Mouse (Mus musculus) ES-E14 (cell line): ENCODE measurements around the gene Shisa8. TPM values are rescaled to one million over a fixed set of nuclear protein-coding genes. Genes with fewer than 3 reads are reported as not detected.
A peak's percentile ranks its signal among the peaks of the same experiment; 100 is the strongest.

Experiments used
- DNase-seq: peaks from one replicate; pipeline ENCODE4 v3.0.0-alpha.2; 2013; ENCODE audit warnings: low read depth, low spot score
- H3K27ac ChIP-seq: 2 replicates; pipeline ENCODE4 v1.5.1; 2012; ENCODE audit warnings: low read depth, mild to moderate bottlenecking, low read length, moderate library complexity, mixed read lengths; ENCODE audit not compliant: poor library complexity, insufficient read depth, severe bottlenecking
- H3K36me3 ChIP-seq: 2 replicates; pipeline ENCODE4 v1.6.1; 2012; ENCODE audit warnings: mild to moderate bottlenecking, low read length, moderate library complexity, mixed read lengths; ENCODE audit not compliant: control insufficient read depth, poor library complexity, insufficient read depth, severe bottlenecking
- H3K4me1 ChIP-seq, 2 experiments: fragments of 150-350 bp in 1 of 2; sonication (generic) in 1 of 2; 2 replicates each; pipeline ENCODE4 v1.6.1; 2012; ENCODE audit warnings: low read length in 2 of 2, mild to moderate bottlenecking in 1 of 2, mixed read lengths in 1 of 2; ENCODE audit not compliant: control insufficient read depth in 2 of 2, insufficient read depth in 2 of 2, poor library complexity in 1 of 2
- H3K4me3 ChIP-seq, 2 experiments: fragments of 150-350 bp in 1 of 2; sonication (generic) in 1 of 2; 2 replicates each; pipeline ENCODE4 v1.5.1; 2012; ENCODE audit warnings: low read length in 2 of 2, low read depth in 1 of 2, mild to moderate bottlenecking in 1 of 2, mixed read lengths in 1 of 2; ENCODE audit not compliant: insufficient read depth in 1 of 2, poor library complexity in 1 of 2, severe bottlenecking in 1 of 2
- H3K9ac ChIP-seq: 2 replicates; pipeline ENCODE4 v1.6.1; 2012; ENCODE audit warnings: low read depth, mild to moderate bottlenecking, low read length, mixed read lengths; ENCODE audit not compliant: poor library complexity, insufficient read depth, severe bottlenecking
- H3K9me3 ChIP-seq: fragments of 150-350 bp; sonication (generic); 2 replicates; pipeline ENCODE4 v1.6.1; 2012; ENCODE audit warnings: low read depth, mild to moderate bottlenecking, low read length; ENCODE audit not compliant: control insufficient read depth, insufficient read depth
- CHD2 ChIP-seq: IDR thresholded peaks from 2 replicates; pipeline ENCODE4 v1.6.1; 2014; ENCODE audit warnings: mild to moderate bottlenecking, low read depth, low read length, inconsistent platforms
- HCFC1 ChIP-seq: IDR thresholded peaks from 2 replicates; pipeline ENCODE4 v1.6.1; 2012; ENCODE audit warnings: low read length, inconsistent platforms, borderline replicate concordance; ENCODE audit not compliant: insufficient read depth
- MAFK ChIP-seq: IDR thresholded peaks from 2 replicates; pipeline ENCODE4 v1.6.1; 2014; ENCODE audit warnings: mild to moderate bottlenecking, low read depth, low read length, inconsistent platforms; ENCODE audit not compliant: insufficient read depth
- ZC3H11A ChIP-seq: IDR thresholded peaks from 2 replicates; pipeline ENCODE4 v1.6.1; 2012; ENCODE audit warnings: low read depth, mild to moderate bottlenecking, inconsistent platforms, low read length, borderline replicate concordance
- ZNF384 ChIP-seq: IDR thresholded peaks from 2 replicates; pipeline ENCODE4 v1.6.1; 2012; ENCODE audit warnings: low read depth, low read length, inconsistent platforms
- in situ Hi-C, 2 experiments: fragments of 600-800 bp; cut with MboI; formaldehyde crosslinking; loops; one replicate each; pipeline ENCODE4 v1.15.1; 2025; ENCODE audit warnings: low sequenced_read_pairs in 2 of 2, inconsistent platforms in 1 of 2; ENCODE audit not compliant: unreplicated experiment in 2 of 2
- total RNA-seq: library from RNA; depleted of rRNA; stranded (reverse); fragments of 300-350 nt; gene quantifications from 2 replicates; pipeline ENCODE4 v1.2.3, GENCODE M21; 2012

The Shisa8 gene
- total RNA-seq, 1 experiment = 4.1 TPM

GRCm38 (mm10) chr15:82206365-82207104, 6.1 kb downstream of the Shisa8 start:
- in situ Hi-C loops = no loop called here
- no peak overlapping the region for H3K27ac ChIP-seq
- peak overlapping the region; percentile 51 to 54; a peak in 3 of 4 replicates for H3K4me3 ChIP-seq
- H3K4me1 ChIP-seq = peaks cover 2 to 19% of the 10 kb centered on the region in 2 experiments; a peak in 3 of 4 replicates
- H3K36me3 ChIP-seq = peaks cover 26% of the 10 kb centered on the region
- DNase-seq = no peak
- H3K9me3 ChIP-seq = no peaks in the 10 kb centered on the region
- H3K9ac ChIP-seq = peak overlapping the region; percentile 39
- no peak for TF ChIP-seq CHD2
- no peak for TF ChIP-seq ZC3H11A
- TF ChIP-seq MAFK = no peak
- no peak for TF ChIP-seq ZNF384
- no peak for TF ChIP-seq HCFC1

- no peak overlapping the region for H3K27ac ChIP-seq
- no peak overlapping the region for H3K9ac ChIP-seq
- in situ Hi-C loops = no loop called here
- H3K4me3 ChIP-seq = no peak overlapping the region
- peaks cover 0 to 17% of the 10 kb centered on the region in 2 experiments; a peak in 3 of 4 replicates for H3K4me1 ChIP-seq
- no peaks in the 10 kb centered on the region for H3K9me3 ChIP-seq
- H3K36me3 ChIP-seq = peaks cover 40% of the 10 kb centered on the region
- no peak for DNase-seq
- TF ChIP-seq CHD2 = no peak
- TF ChIP-seq MAFK = no peak
- no peak for TF ChIP-seq ZC3H11A
- TF ChIP-seq HCFC1 = no peak
- TF ChIP-seq ZNF384 = no peak
Observed at GRCm38 (mm10) chr15:82204680-82205371, 7.8 kb downstream of the Shisa8 start.

GRCm38 (mm10) chr15:82203611-82204351, 8.8 kb downstream of the Shisa8 start:
- H3K27ac ChIP-seq = no peak overlapping the region
- TF ChIP-seq CHD2 (no peak), HCFC1 (no peak), ZC3H11A (no peak), ZNF384 (no peak), MAFK (no peak)
- H3K9me3 ChIP-seq = no peaks in the 10 kb centered on the region
- in situ Hi-C loops = no loop called here
- no peak overlapping the region for H3K9ac ChIP-seq
- H3K36me3 ChIP-seq = peaks cover 49% of the 10 kb centered on the region
- peaks cover 0 to 17% of the 10 kb centered on the region in 2 experiments; a peak in 3 of 4 replicates for H3K4me1 ChIP-seq
- no peak overlapping the region for H3K4me3 ChIP-seq
- DNase-seq = no peak

DNA sequence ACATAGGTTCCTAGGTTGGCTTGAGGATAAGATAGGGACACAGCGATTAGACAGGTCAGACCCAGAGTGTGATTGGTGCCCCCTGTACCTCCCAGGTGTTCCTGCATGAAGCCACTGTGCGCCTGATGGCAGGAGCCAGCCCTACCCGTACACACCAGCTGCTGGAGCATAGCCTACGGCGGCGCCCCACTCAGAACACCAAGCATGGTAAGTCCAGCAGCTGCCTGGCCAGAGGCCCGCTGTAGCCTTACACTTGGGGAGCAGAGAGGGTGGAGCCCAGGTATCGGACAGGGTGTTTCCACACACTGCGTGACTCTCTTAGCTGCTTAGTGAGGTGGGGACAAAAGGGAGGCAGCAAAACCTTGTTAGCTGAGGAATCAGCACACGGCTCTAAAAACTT, 9.5 kb downstream of the Shisa8 start:
- TF ChIP-seq CHD2 = no peak
- no peak for TF ChIP-seq ZNF384
- TF ChIP-seq ZC3H11A = no peak
- no peak for TF ChIP-seq HCFC1
- no peak for TF ChIP-seq MAFK
- H3K27ac ChIP-seq = no peak overlapping the region
- peaks cover 56% of the 10 kb centered on the region for H3K36me3 ChIP-seq
- H3K9ac ChIP-seq = no peak overlapping the region
- in situ Hi-C loops = no loop called here
- H3K4me3 ChIP-seq = no peak overlapping the region
- DNase-seq = no peak
- H3K4me1 ChIP-seq = peaks cover 0 to 14% of the 10 kb centered on the region in 2 experiments; a peak in 3 of 4 replicates
- H3K9me3 ChIP-seq = no peaks in the 10 kb centered on the region
